Mouse (Mus musculus): ENCODE results near the gene Il15ra. TPM values are rescaled to one million over a fixed set of nuclear protein-coding genes. Genes with fewer than 3 reads are reported as not detected.

The Il15ra gene
- polyA plus RNA-seq, 1 experiment from 2014 or later: 0.51 TPM

GRCm38 (mm10) chr2:11714535-11714934 lies 9.4 kb downstream of the Il15ra start:
- 87% methylated on average over 4 of the region's 4 CpGs for WGBS
- no peak overlapping the region for H3K4me3 ChIP-seq
- no peaks in the 10 kb centered on the region for H3K9me3 ChIP-seq
- no peaks in the 10 kb centered on the region for H3K36me3 ChIP-seq
- no peak for DNase-seq (ENCODE audit: low spot score)
- no peak overlapping the region for H3K27ac ChIP-seq
- H3K4me1 ChIP-seq (replicated peaks): no peaks in the 10 kb centered on the region
- no peaks in the 10 kb centered on the region; the same call in 1 of the 2 replicates for H3K27me3 ChIP-seq (ENCODE audit: insufficient read depth, poor library complexity, severe bottlenecking)

- H3K4me3 ChIP-seq: no peak overlapping the region
- H3K9me3 ChIP-seq: no peaks in the 10 kb centered on the region
- H3K27ac ChIP-seq: no peak overlapping the region
- H3K4me1 ChIP-seq (replicated peaks): no peaks in the 10 kb centered on the region
- DNase-seq (ENCODE audit: low spot score): no peak
- H3K27me3 ChIP-seq (ENCODE audit: insufficient read depth, poor library complexity, severe bottlenecking): no peaks in the 10 kb centered on the region
- no peaks in the 10 kb centered on the region for H3K36me3 ChIP-seq
- 88% methylated on average over 2 of the region's 2 CpGs for WGBS
These were observed 13.5 kb downstream of the Il15ra start for GRCm38 (mm10) chr2:11718573-11718972.

GRCm38 (mm10) chr2:11722564-11722963 lies 17.5 kb downstream of the Il15ra start:
- Histone ChIP-seq H3K36me3 (no peaks in the 10 kb centered on the region), H3K27ac (no peak overlapping the region), H3K4me3 (no peak overlapping the region), H3K4me1 (replicated peaks) (no peaks in the 10 kb centered on the region), H3K27me3 (ENCODE audit: insufficient read depth, poor library complexity, severe bottlenecking) (no peaks in the 10 kb centered on the region), H3K9me3 (no peaks in the 10 kb centered on the region)
- WGBS: 92% methylated on average over 9 of the region's 9 CpGs
- no peak for DNase-seq (ENCODE audit: low spot score)

- H3K27me3 ChIP-seq (ENCODE audit: insufficient read depth, poor library complexity, severe bottlenecking): no peaks in the 10 kb centered on the region
- 95% methylated on average over 5 of the region's 5 CpGs for WGBS
- DNase-seq (ENCODE audit: low spot score): no peak
- H3K4me1 ChIP-seq (replicated peaks): no peaks in the 10 kb centered on the region
- no peak overlapping the region for H3K4me3 ChIP-seq
- no peaks in the 10 kb centered on the region for H3K36me3 ChIP-seq
- no peaks in the 10 kb centered on the region for H3K9me3 ChIP-seq
- no peak overlapping the region for H3K27ac ChIP-seq
These were observed 22.5 kb downstream of the Il15ra start for GRCm38 (mm10) chr2:11727574-11727973.

- Histone ChIP-seq H3K4me1 (replicated peaks) (0 out of 2 replicates have a peak, but pooled peaks cover 4% of the 10 kb centered on the region), H3K4me3 (no peak overlapping the region), H3K27me3 (ENCODE audit: insufficient read depth, poor library complexity, severe bottlenecking) (no peaks in the 10 kb centered on the region), H3K9me3 (no peaks in the 10 kb centered on the region), H3K27ac (no peak overlapping the region), H3K36me3 (no peaks in the 10 kb centered on the region)
- no peak for DNase-seq (ENCODE audit: low spot score)
- 71% methylated on average over 3 of the region's 3 CpGs for WGBS
These were observed 24.0 kb downstream of the Il15ra start for GRCm38 (mm10) chr2:11729091-11729490.

- Histone ChIP-seq H3K27me3 (ENCODE audit: insufficient read depth, poor library complexity, severe bottlenecking) (no peaks in the 10 kb centered on the region), H3K4me3 (no peak overlapping the region), H3K36me3 (0 out of 2 replicates have a peak, but pooled peaks cover 3% of the 10 kb centered on the region), H3K4me1 (replicated peaks) (0 out of 2 replicates have a peak, but pooled peaks cover 4% of the 10 kb centered on the region), H3K27ac (no peak overlapping the region), H3K9me3 (no peaks in the 10 kb centered on the region)
- 73% methylated on average over 5 of the region's 5 CpGs for WGBS
- DNase-seq (ENCODE audit: low spot score): no peak
These were observed 27.9 kb downstream of the Il15ra start for GRCm38 (mm10) chr2:11732978-11733377.

- H3K36me3 ChIP-seq: peaks cover 29% of the 10 kb centered on the region
- H3K4me1 ChIP-seq (replicated peaks): 0 out of 2 replicates have a peak, but pooled peaks cover 4% of the 10 kb centered on the region
- no peak overlapping the region for H3K27ac ChIP-seq
- H3K27me3 ChIP-seq (ENCODE audit: insufficient read depth, poor library complexity, severe bottlenecking): no peaks in the 10 kb centered on the region
- no peak for DNase-seq (ENCODE audit: low spot score)
- H3K4me3 ChIP-seq: no peak overlapping the region
- WGBS: 89% methylated on average over 6 of the region's 6 CpGs
- H3K9me3 ChIP-seq: no peaks in the 10 kb centered on the region
These were observed 30.8 kb downstream of the Il15ra start for GRCm38 (mm10) chr2:11735853-11736252.

GRCm38 (mm10) chr2:11738794-11739193 lies 33.7 kb downstream of the Il15ra start:
- H3K36me3 ChIP-seq: peaks cover 58% of the 10 kb centered on the region
- 87% methylated on average over 3 of the region's 3 CpGs for WGBS

GRCm38 (mm10) chr2:11739516-11740051 lies 34.5 kb downstream of the Il15ra start:
- no peaks in the 10 kb centered on the region for H3K27me3 ChIP-seq (ENCODE audit: insufficient read depth, poor library complexity, severe bottlenecking)
- WGBS: 98% methylated on average over 4 of the region's 4 CpGs
- peaks cover 66% of the 10 kb centered on the region for H3K36me3 ChIP-seq
- no peak for DNase-seq (ENCODE audit: low spot score)
- H3K27ac ChIP-seq: no peak overlapping the region
- no peaks in the 10 kb centered on the region for H3K9me3 ChIP-seq
- H3K4me1 ChIP-seq (replicated peaks): no peaks in the 10 kb centered on the region
- no peak overlapping the region for H3K4me3 ChIP-seq

More at GRCm38 (mm10) chr2:11738794-11739193, 33.7 kb downstream of the Il15ra start:
- no peak overlapping the region for H3K27ac ChIP-seq
- no peaks in the 10 kb centered on the region for H3K9me3 ChIP-seq
- no peak for DNase-seq (ENCODE audit: low spot score)
- H3K4me3 ChIP-seq: no peak overlapping the region
- no peaks in the 10 kb centered on the region for H3K27me3 ChIP-seq (ENCODE audit: insufficient read depth, poor library complexity, severe bottlenecking)
- no peaks in the 10 kb centered on the region for H3K4me1 ChIP-seq (replicated peaks)

GRCm38 (mm10) chr2:11762541-11762940 lies 57.5 kb downstream of the Il15ra start:
- H3K27ac ChIP-seq: no peak overlapping the region
- DNase-seq (ENCODE audit: low spot score): no peak
- WGBS: 90% methylated on average over 4 of the region's 4 CpGs
- no peak overlapping the region for H3K4me3 ChIP-seq
- no peaks in the 10 kb centered on the region for H3K9me3 ChIP-seq
- H3K4me1 ChIP-seq (replicated peaks): no peaks in the 10 kb centered on the region
- H3K36me3 ChIP-seq: peaks cover 100% of the 10 kb centered on the region
- no peaks in the 10 kb centered on the region for H3K27me3 ChIP-seq (ENCODE audit: insufficient read depth, poor library complexity, severe bottlenecking)

GRCm38 (mm10) chr2:11765694-11766093 lies 60.6 kb downstream of the Il15ra start:
- no peaks in the 10 kb centered on the region for H3K27me3 ChIP-seq (ENCODE audit: insufficient read depth, poor library complexity, severe bottlenecking)
- no peaks in the 10 kb centered on the region for H3K4me1 ChIP-seq (replicated peaks)
- no peak overlapping the region for H3K27ac ChIP-seq
- no peak for DNase-seq (ENCODE audit: low spot score)
- WGBS: 93% methylated on average over 4 of the region's 4 CpGs
- no peaks in the 10 kb centered on the region for H3K9me3 ChIP-seq
- H3K36me3 ChIP-seq: peaks cover 87% of the 10 kb centered on the region
- H3K4me3 ChIP-seq: no peak overlapping the region

- H3K9me3 ChIP-seq: no peaks in the 10 kb centered on the region
- no peak overlapping the region for H3K4me3 ChIP-seq
- no peaks in the 10 kb centered on the region for H3K27me3 ChIP-seq (ENCODE audit: insufficient read depth, poor library complexity, severe bottlenecking)
- H3K4me1 ChIP-seq (replicated peaks): no peaks in the 10 kb centered on the region
- 84% methylated on average over 5 of the region's 5 CpGs for WGBS
- H3K36me3 ChIP-seq: peaks cover 78% of the 10 kb centered on the region
- H3K27ac ChIP-seq: no peak overlapping the region
- no peak for DNase-seq (ENCODE audit: low spot score)
These were observed 61.5 kb downstream of the Il15ra start for GRCm38 (mm10) chr2:11766485-11767160.

GRCm38 (mm10) chr2:11767161-11767545 lies 62.1 kb downstream of the Il15ra start:
- 85% methylated on average over 10 of the region's 10 CpGs for WGBS
- DNase-seq (ENCODE audit: low spot score): no peak
- Histone ChIP-seq H3K27me3 (ENCODE audit: insufficient read depth, poor library complexity, severe bottlenecking) (no peaks in the 10 kb centered on the region), H3K36me3 (peaks cover 73% of the 10 kb centered on the region), H3K4me1 (replicated peaks) (no peaks in the 10 kb centered on the region), H3K9me3 (no peaks in the 10 kb centered on the region), H3K4me3 (no peak overlapping the region), H3K27ac (no peak overlapping the region)

Measured in hindbrain, embryonic 10.5 days (tissue).